Mouse (Mus musculus) heart, postnatal 36 days (tissue): ENCODE measurements around the gene Gm20388. TPM values are rescaled to one million over a fixed set of nuclear protein-coding genes. Genes with fewer than 3 reads are reported as not detected.

Experiments used
- DNase-seq, 2 experiments: peaks; one replicate each; pipeline ENCODE4 v3.0.0; 2021 to 2022
- intact Hi-C: fragments of 180-260 bp; cut with DNase I; formaldehyde crosslinking; loops from one replicate; pipeline ENCODE4 v1.15.1; 2025
- total RNA-seq, 2 experiments: library from RNA; stranded (reverse); gene quantifications; 2 replicates each; pipeline ENCODE4 v1.2.3; 2021

The Gm20388 gene
- total RNA-seq, 2 experiments from 2014 or later, result 3.5 to 4.9 TPM

DNA sequence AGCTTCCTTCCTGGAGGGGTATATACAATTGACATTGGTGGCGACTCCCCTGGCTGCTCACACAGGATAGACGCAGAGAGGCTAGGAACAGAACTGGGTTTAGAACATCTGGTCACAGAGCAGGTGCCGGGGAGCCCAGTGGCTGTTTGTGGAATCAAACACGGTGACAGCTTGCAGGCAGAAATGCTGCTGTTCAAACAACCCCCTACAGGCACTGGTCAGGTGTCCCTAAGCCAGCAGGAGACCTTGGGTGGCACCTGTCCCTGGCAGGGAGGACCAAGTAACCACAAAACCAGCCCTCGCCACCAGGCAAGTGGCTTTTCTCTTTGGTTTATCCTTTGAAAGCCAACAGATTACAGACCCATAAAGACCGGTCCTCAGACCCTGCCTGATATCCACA lies 2761.3 kb downstream of the Gm20388 start:
- DNase-seq, result no peak
- intact Hi-C loops, result no loop called here

- intact Hi-C loops, result no loop called here
- no peak for DNase-seq
Observed at GRCm38 (mm10) chr8:122673989-122674388, 2763.3 kb downstream of the Gm20388 start.

DNA sequence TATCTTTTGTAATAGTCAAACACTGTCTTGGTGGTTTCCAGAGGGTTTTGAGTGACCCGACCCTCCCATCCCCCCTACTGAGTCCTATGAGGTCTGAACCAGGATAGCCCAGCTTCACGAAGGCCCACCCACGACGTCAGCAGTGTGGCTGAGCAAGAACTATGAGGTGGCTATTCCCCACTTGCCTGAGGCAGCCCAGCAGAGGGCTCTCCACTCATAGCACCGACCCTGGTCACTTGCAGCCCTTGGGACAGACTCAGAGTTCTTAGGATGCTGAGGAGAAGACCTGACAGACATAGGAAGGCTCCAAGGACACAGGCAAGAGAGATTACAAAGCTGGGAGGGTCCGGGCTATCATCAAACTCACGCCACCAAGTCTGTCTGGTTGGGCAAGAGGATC lies 2764.4 kb downstream of the Gm20388 start:
- DNase-seq, result peak in 1 of 2 experiments; percentile 39
- intact Hi-C loops, result loop anchor here (5.0 kb wide), 1 partner anchor 178 kb away; no protein-coding TSS in a partner anchor

DNA sequence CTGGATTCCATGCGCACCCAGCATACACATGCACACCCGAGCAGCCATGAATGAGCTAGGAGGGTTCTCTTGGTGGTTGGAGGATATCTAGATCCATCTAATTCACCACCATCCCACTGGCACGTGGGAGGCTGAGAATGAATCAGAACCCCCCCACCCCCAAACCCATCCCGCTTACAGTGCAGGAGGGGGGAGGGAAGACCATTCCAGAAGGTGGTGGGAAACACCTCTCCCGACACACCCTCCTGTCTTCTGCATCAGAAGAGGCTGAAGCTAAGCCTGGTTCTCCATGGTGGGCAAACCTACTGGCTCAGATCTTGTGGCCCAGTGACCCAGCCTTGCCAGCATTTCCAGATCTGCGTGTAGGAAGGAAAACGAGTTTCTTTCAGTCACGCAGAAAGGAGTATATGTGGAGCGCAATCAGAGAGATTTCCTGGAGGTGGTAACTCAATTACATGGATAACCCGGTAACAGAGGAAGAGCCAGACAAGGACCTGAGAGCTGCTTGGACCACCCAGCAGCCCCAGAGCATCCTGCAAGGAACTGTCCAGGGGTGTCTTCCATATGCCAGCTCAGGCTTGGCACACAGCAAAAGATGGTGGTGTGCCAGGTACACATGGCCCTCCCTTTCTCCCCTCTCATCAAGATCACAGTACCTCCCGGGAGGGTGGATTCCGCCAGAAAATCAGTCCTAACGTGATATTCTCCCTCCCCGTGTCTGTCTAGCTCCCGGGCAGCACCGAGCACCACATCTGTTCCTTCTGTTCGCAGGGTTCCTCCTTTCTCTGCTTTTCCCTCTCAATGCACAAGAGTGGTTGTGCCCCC lies 2765.2 kb downstream of the Gm20388 start:
- intact Hi-C loops, result loop anchor here (2.0 to 5.0 kb wide), 2 partner anchors 19 to 179 kb away; no protein-coding TSS in a partner anchor
- DNase-seq, result peak in 1 of 2 experiments; percentile 24

DNA sequence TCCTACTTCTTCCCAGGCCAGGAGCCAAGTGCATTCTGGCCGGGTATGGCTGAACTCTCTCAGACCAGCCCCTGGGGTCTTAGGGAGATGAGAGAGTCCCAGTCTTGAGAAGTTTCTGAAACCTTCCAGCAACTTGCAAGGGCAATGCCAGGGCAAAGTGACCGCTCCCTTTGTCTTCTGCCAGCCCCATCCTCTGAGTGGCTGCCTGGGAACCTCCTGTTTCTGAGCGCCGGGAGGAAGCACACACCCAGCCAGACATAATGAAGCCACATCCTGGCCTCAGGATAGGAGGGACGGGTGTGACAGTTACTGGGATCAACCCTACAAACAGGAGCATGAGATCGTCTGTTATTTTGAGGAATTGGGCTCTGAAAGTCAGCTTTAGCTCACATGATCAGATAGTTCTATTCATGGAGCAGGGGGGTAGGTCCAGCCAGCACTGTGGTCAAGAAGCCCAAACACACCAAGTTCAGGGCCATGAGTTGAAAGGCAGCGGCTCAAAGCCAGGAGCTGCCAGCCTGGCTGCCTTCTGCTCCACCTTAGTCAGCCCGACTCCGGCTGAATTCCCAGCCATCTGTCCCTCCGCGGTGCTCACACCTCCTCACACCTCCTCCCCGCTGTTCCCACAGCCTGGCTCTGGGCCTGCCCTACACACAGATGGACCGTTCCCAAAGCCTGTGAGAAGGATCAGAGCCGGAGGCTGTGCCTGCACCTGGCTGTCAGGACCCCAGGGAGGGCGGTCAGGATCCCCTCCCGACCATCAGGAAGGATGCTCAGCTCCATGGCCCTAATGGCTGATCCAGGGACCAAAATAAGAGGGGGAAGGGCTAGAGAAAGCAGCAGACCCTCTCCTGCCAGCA lies 2766.2 kb downstream of the Gm20388 start:
- intact Hi-C loops, result loop anchor here (2.0 to 5.0 kb wide), 2 partner anchors 20 to 180 kb away; no protein-coding TSS in a partner anchor
- peak; percentile 63 to 76 for DNase-seq

- intact Hi-C loops, result loop anchor here (1.0 to 5.0 kb wide), 6 partner anchors 21 to 180 kb away; partner anchors contain the start of gene Acsf3
- DNase-seq, result no peak
Observed at GRCm38 (mm10) chr8:122677481-122678021, 2766.9 kb downstream of the Gm20388 start.

GRCm38 (mm10) chr8:122678061-122678895 lies 2767.6 kb downstream of the Gm20388 start:
- intact Hi-C loops, result loop anchor here (1.0 to 5.0 kb wide), 5 partner anchors 37 to 181 kb away; partner anchors contain the start of gene Acsf3
- DNase-seq, result peak; percentile 91 to 92

DNA sequence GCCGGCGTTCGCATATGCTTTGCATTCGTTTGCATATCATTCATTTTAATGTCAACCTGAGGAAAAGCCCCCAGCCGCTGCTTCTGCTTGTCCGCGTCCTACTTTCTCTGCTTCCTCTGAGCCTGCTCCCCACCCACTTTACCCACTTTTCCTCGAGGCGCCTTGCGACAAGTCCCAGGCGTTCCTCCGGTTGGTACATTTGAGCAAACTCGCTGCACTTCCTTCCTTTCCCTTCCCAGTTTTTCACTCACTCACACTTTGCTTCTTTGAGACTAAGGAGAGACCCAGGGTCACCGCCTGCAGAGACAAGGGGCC lies 2768.2 kb downstream of the Gm20388 start:
- intact Hi-C loops, result loop anchor here (1.0 to 5.0 kb wide), 5 partner anchors 36 to 182 kb away; partner anchors contain the start of gene Acsf3
- no peak for DNase-seq

- DNase-seq, result no peak
- intact Hi-C loops, result loop anchor here (2.0 to 5.0 kb wide), 4 partner anchors 35 to 182 kb away; partner anchors contain the start of gene Acsf3
Observed at GRCm38 (mm10) chr8:122679325-122679920, 2768.8 kb downstream of the Gm20388 start.

DNA sequence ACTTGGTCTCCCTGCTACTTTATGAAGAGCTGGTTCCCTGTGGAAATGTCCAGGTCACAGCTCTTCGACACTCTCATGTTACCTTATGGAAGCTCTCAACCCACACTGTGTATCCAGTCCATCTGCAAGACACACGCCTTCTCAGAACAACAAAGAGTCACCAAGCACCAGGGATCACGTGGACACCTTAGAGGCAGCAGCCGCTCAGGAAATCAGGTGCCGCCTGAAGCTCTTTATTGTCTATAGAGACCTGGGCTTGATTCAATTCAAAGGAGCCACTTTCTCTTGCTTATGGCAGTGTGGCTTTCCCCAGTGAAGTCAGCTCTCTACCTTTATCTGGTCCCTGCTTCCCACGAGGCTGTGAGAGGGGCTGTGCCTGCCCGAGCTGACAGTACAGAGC lies 2769.5 kb downstream of the Gm20388 start:
- no peak for DNase-seq
- intact Hi-C loops, result no loop called here

DNA sequence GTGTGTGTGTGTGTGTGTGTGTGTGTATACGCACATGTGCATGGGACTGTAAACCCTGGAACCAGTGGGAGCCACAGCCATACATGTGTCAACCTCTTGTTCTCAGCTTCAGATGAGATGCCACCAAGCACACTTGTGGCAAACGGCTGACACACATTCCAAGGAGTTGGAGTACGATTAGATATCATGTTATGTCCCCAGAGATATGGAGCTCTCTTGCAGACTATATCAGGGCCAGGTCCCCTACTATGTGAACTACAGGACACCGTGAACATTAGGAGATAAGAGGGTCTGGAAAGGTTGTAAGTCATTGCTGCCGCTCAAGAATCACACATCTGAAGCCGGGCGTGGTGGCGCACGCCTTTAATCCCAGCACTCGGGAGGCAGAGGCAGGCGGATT lies 2772.2 kb downstream of the Gm20388 start:
- intact Hi-C loops, result no loop called here
- DNase-seq, result no peak

- intact Hi-C loops, result no loop called here
- DNase-seq, result no peak
Observed at GRCm38 (mm10) chr8:122685097-122685861, 2774.6 kb downstream of the Gm20388 start.

DNA sequence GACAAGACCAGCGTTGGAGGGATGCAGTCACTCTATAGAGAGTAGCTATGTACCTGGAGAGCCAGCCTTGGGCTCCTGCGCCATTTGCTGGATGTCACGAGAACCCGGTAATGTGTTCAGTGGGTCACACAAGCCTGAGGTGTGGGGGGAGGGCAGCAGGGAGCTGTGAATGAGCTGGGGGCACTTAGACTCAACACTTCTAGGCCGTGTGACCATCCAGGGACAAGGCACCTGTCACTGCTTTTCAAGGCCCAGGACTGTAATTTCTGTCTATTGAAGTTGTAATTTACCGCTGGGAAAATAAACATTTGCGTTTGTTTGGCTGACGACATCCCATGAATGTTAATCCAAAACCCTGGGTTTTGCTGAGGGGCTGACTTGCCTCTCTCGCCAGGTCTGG lies 2776.2 kb downstream of the Gm20388 start:
- intact Hi-C loops, result no loop called here
- no peak for DNase-seq

DNA sequence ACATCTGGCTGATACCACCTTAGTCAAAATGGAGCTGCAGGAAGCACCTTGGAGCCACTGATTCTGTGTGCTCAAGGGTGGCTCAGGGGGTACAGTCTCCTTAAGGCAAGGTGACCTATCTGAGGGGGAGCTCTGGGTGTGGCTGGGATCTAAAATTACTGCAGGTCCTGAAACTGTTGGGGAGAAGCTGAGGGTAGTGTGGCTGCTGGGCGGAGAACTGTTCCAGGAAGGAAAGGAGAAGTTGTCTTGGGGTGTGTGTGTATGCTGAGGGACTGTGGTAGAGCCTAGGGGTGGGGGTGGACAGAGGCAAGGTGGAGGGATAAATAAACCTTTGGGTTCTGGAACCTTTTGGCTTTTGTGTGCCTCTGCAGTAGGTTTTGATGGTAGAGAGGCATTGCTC lies 2778.7 kb downstream of the Gm20388 start:
- intact Hi-C loops, result no loop called here

DNA sequence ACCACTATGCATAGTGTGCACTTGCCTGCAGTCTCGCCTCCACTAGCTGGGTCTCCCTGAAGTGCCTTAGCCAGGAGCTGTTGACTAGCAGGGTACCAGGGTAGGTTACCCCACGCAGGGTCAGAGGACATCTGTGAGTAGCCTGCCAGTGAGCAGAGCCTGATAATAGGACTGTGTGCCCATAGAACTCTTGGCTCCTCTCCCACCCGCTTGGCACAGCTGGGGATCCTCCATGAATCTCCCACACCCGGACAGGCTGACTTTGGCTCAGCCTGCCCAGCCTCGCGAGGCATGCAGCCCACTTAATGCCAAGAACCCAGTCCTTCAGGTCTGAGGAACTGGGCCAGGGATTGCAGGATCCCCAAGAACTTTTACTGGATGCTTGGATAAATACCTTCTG lies 2780.4 kb downstream of the Gm20388 start:
- DNase-seq, result peak; percentile 58 to 60

More for the DNA sequence above, 2778.7 kb downstream of the Gm20388 start:
- no peak for DNase-seq

DNA sequence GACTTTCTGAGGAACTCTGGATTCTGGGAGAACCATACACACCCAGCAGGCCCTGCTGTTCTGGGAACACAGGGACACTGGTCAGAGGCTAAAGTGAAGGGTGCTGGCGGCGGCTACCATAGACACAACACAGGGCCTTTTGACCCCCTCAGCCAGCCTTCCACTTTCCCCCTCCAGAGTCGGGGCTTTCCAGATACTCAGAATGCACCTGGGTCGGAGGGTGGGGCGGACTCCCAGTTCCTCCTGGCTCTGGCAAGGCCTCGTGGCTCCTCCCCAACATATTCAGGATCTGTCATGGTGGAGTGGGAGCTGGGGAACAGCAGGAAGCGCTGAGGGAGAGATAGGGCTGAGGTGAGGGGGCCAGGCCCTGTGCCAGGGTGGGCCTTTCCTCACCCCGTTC lies 2781.5 kb downstream of the Gm20388 start:
- DNase-seq, result no peak
- intact Hi-C loops, result no loop called here

More for the DNA sequence above, 2780.4 kb downstream of the Gm20388 start:
- intact Hi-C loops, result no loop called here

DNA sequence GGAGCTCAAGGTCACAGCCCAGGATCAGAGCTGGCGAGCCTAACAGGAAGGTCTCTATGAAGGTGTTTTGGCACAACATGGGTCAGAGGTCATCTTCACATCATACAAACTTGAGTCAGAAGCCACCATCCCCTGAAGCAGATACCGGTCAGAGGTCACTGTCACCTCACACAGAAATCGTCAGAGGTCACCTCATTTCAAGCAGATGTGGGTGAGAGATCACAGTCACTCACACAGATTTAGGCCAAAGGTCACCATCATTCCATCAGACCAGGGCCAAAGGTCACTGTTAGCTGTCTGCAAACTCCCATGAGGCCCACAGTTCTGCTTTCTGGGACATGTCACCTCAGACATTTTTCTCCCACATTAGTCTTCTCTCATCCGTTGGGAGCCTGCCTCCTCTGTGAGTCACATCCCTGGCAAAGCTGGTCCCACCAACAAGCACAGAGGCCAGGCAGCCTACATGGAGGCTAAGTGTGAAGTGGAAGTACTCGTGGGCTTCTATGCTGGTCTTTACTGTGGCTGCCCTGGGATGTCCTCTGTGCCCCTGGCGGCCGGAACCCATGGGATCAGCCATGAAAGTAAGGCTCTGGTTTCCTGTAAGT lies 2784.9 kb downstream of the Gm20388 start:
- DNase-seq, result no peak
- intact Hi-C loops, result loop anchor here (5.0 kb wide), 1 partner anchor 82 kb away; the partner anchor contains the start of gene Acsf3

- intact Hi-C loops, result loop anchor here (5.0 kb wide), 1 partner anchor 80 kb away; the partner anchor contains the start of gene Acsf3
- DNase-seq, result peak; percentile 58 to 70
Observed at GRCm38 (mm10) chr8:122697181-122697581, 2786.5 kb downstream of the Gm20388 start.
